Mouse (Mus musculus): ENCODE measurements around the gene Slc17a7.

GRCm38 (mm10) chr7:45138403-45138802 is 25.3 kb upstream of the Slc17a7 start:
- no peak for TF ChIP-seq POLR2A (IDR thresholded peaks at IDR 0.05; ENCODE audit: low read depth, low read length)
- no peak for TF ChIP-seq EP300 (IDR thresholded peaks at IDR 0.05; ENCODE audit: low read length)
- TF ChIP-seq RAD21 (IDR thresholded peaks at IDR 0.05; ENCODE audit: low read depth, low read length): no peak
- no peak for TF ChIP-seq MEF2A (IDR thresholded peaks at IDR 0.05; ENCODE audit: borderline replicate concordance, low read depth, low read length)
- TF ChIP-seq ZMIZ1 (IDR thresholded peaks at IDR 0.05; ENCODE audit: low read depth, low read length): no peak
- TF ChIP-seq CTCF (conservative IDR thresholded peaks at IDR 0.05 in 1 of 2, IDR thresholded peaks at IDR 0.05 in 1 of 2; ENCODE audit: low read depth in 2 of 2, low read length in 2 of 2): no peak
- no peak for TF ChIP-seq CHD1 (IDR thresholded peaks at IDR 0.05; ENCODE audit: low read depth, low read length)
- no peak for TF ChIP-seq MAFK (IDR thresholded peaks at IDR 0.05; ENCODE audit: insufficient replicate concordance, low read length)
- TF ChIP-seq USF1 (IDR thresholded peaks at IDR 0.05; ENCODE audit: low read depth, low read length): no peak
